Mouse (Mus musculus) midbrain, embryonic 10.5 days (tissue): ENCODE data around the gene Nt5c3. TPM values are rescaled to one million over a fixed set of nuclear protein-coding genes. Genes with fewer than 3 reads are reported as not detected.

Experiments used
- DNase-seq: peaks from one replicate; pipeline ENCODE4 v3.0.0-alpha.2; 2017; ENCODE audit warnings: low spot score
- H3K27ac ChIP-seq: fragments of 300-500 bp; sonication (generic); replicated peaks from 2 replicates; pipeline ENCODE4 v1.5.1; 2016; ENCODE audit warnings: mild to moderate bottlenecking
- H3K27me3 ChIP-seq: fragments of 300-500 bp; sonication (generic); 2 replicates; pipeline ENCODE4 v1.6.1; 2016; ENCODE audit warnings: low read depth, mild to moderate bottlenecking; ENCODE audit not compliant: poor library complexity, severe bottlenecking
- H3K36me3 ChIP-seq: fragments of 300-500 bp; sonication (generic); 2 replicates; pipeline ENCODE4 v1.6.1; 2016; ENCODE audit warnings: mild to moderate bottlenecking, moderate library complexity
- H3K4me1 ChIP-seq: fragments of 300-500 bp; sonication (generic); 2 replicates; pipeline ENCODE4 v1.6.1; 2016
- H3K4me3 ChIP-seq: fragments of 300-500 bp; sonication (generic); 2 replicates; pipeline ENCODE4 v1.5.1; 2016; ENCODE audit warnings: mild to moderate bottlenecking, moderate library complexity
- H3K9me3 ChIP-seq: fragments of 300-500 bp; sonication (generic); replicated peaks from 2 replicates; pipeline ENCODE4 v1.6.1; 2016; ENCODE audit warnings: mild to moderate bottlenecking
- WGBS: fragments of 180-500 bp; shearing (Covaris S2); methylation state at CpG from one replicate; pipeline ENCODE4 v1.1.7; 2016; 5-methylcytosine and 5-hydroxymethylcytosine counted together
- polyA plus RNA-seq: library from polyadenylated mRNA; unstranded; fragments of >200 nt; fragmentation: Nextera tagmentation; extraction: Ambion mirVana; gene quantifications from 2 replicates; pipeline ENCODE4 v1.2.1, GENCODE M21; 2016

Gene Nt5c3
- polyA plus RNA-seq, result 67.5 and 71.8 TPM in 2 replicates

- H3K27me3 ChIP-seq, result no peaks in the 10 kb centered on the region
- DNase-seq, result peak; percentile 92
Measured at GRCm38 (mm10) chr6:56923726-56924707, at the start of gene Nt5c3, which contains the start of gene Vmn1r4. Gene Nt5c3 (minus strand): TSS chr6:56923932. Gene Vmn1r4 (plus strand): TSS chr6:56924015.

DNA sequence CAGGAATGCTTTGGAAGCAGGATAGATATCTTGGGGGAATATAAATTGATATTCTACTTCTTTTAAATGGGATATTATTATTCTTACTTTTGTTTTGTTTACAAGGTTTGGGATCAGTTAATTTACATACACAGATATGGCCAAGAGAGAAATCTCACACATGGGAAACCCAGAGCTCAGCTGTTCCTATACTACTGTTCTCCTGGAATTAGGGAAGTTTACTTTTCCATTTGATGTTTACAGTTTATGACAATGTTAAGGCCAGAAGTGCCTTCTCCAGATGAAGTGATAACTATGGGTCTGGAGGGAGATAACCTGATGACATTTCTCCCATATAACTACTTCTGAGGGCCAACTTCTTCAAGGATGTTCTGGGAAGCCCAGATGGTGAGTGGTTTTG is 46.2 kb upstream of the Nt5c3 start, which contains the start of gene Vmn1r5:
Gene Vmn1r5, plus strand, starts transcription at position 301 of the 400 bp plus-strand sequence.
- no peaks in the 10 kb centered on the region for H3K9me3 ChIP-seq
- H3K4me3 ChIP-seq, result no peak within 1 kb of the TSS
- H3K27me3 ChIP-seq, result no peaks in the 10 kb centered on the region
- H3K4me1 ChIP-seq, result no peaks in the 10 kb centered on the region
- no peaks in the 10 kb centered on the region for H3K36me3 ChIP-seq
- no peak within 1 kb of the TSS for H3K27ac ChIP-seq
- DNase-seq, result no peak

More at GRCm38 (mm10) chr6:56923726-56924707, at the start of gene Nt5c3, which contains the start of gene Vmn1r4:
- no peaks in the 10 kb centered on the region for H3K36me3 ChIP-seq
- 4% methylated on average over 64 of the region's 64 CpGs for WGBS
- no peaks in the 10 kb centered on the region for H3K9me3 ChIP-seq
- H3K4me3 ChIP-seq, result peak within 1 kb of the TSS; percentile 73
- H3K27ac ChIP-seq, result peak within 1 kb of the TSS; percentile 90
- H3K4me1 ChIP-seq, result peaks cover 15% of the 10 kb centered on the region

- H3K36me3 ChIP-seq, result no peaks in the 10 kb centered on the region
- WGBS, result 89% methylated on average over 5 of the region's 5 CpGs
- H3K4me1 ChIP-seq, result no peaks in the 10 kb centered on the region
- H3K27me3 ChIP-seq, result no peaks in the 10 kb centered on the region
- no peaks in the 10 kb centered on the region for H3K9me3 ChIP-seq
- no peak for DNase-seq
- no peak overlapping the region for H3K4me3 ChIP-seq
- H3K27ac ChIP-seq, result no peak overlapping the region
Measured at GRCm38 (mm10) chr6:56956436-56956835, 32.7 kb upstream of the Nt5c3 start.

GRCm38 (mm10) chr6:56934366-56934765 is 10.6 kb upstream of the Nt5c3 start:
- no peaks in the 10 kb centered on the region for H3K36me3 ChIP-seq
- WGBS, result 90% methylated on average over 4 of the region's 4 CpGs
- no peaks in the 10 kb centered on the region for H3K4me1 ChIP-seq
- H3K9me3 ChIP-seq, result 0 out of 2 replicates have a peak, but pooled peaks cover 6% of the 10 kb centered on the region
- no peak overlapping the region for H3K27ac ChIP-seq
- no peak for DNase-seq
- no peaks in the 10 kb centered on the region for H3K27me3 ChIP-seq
- no peak overlapping the region for H3K4me3 ChIP-seq

DNA sequence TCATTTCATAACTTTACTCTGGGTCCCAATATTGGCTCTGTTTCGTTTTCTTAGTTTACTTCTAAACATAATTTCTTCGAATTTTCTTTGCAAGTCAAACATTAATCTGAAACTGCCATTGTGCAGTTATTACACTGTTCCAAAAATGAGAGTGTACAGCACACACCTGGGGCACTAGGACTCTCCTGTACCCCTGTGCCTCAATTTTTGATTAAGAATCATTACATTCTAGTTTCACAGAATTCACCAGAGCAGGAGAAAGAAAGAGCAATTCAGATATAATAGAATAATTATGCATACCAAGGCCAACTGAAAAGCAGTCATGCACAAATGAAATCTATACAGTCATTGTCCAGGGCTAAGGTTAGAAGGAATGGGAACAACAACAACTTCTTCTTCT is 8.7 kb upstream of the Nt5c3 start:
- H3K4me3 ChIP-seq, result no peak overlapping the region
- DNase-seq, result no peak

DNA sequence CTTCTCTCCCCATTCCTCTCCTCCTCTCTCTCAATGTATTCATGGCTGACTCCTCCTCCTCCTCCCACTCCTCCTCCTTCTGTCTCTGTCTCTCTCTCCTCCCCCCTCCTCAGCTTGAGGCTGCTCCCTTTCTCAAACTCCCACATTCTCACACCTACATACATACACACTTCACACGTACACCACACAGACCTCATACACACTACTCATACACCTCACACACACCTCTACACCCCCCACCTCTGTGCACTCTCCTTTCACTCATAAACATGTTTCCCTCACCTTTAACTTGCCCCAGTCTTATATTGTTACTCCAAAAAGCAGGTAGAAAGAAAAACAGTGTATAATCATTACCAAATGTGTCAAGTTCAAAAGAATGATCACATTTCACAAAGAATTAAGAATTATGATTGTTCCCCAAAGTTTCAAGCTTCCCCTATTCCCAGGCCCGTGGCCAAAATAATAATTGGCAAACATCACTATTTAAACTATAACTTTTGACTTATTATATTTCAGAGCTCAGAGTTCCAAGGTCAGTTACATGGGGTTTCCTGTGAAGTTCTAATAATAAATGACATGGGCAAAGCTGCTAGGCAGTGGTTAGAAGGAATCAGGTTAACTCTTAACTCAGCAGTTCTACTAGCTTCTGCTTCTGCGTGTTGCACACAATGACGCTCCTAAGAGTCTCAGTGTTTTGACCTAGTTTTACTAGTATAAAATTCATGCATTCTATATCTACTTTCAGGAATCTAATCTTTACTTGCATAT is 8.1 kb upstream of the Nt5c3 start:
- Histone ChIP-seq H3K36me3 (no peaks in the 10 kb centered on the region), H3K27ac (no peak overlapping the region), H3K9me3 (0 out of 2 replicates have a peak, but pooled peaks cover 6% of the 10 kb centered on the region), H3K27me3 (no peaks in the 10 kb centered on the region), H3K4me1 (no peaks in the 10 kb centered on the region), H3K4me3 (no peak overlapping the region)
- DNase-seq, result no peak
- WGBS, result 76% methylated on average over 4 of the region's 4 CpGs

More for the DNA sequence above, 8.7 kb upstream of the Nt5c3 start:
- Histone ChIP-seq H3K9me3 (0 out of 2 replicates have a peak, but pooled peaks cover 6% of the 10 kb centered on the region), H3K4me1 (no peaks in the 10 kb centered on the region), H3K27ac (no peak overlapping the region), H3K27me3 (no peaks in the 10 kb centered on the region), H3K36me3 (no peaks in the 10 kb centered on the region)
- WGBS, result 71% methylated on average over 2 of the region's 2 CpGs

DNA sequence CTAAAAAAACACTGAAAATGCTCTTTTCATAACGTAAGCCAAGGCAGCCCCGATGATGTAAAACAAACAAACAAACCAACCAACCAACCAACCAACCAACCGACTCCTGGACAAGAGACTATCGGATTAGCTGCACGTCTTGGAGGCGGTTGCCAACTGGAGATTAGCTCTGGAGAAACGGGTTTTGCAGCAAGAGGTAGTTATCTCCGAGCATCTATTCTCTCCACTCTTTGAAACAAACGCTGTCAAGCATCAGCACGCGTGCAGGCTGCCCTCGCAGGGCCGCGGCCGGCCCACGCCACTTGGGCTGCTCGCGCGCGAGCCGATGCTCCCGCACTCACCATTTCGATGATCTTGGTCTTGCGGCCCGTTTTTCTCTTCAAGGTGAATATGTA is 404 bp downstream of the Nt5c3 start:
- under 1% methylated on average over 25 of the region's 25 CpGs for WGBS
- no peaks in the 10 kb centered on the region for H3K9me3 ChIP-seq
- peak overlapping the region; percentile 90 for H3K27ac ChIP-seq
- peak overlapping the region; percentile 73 for H3K4me3 ChIP-seq
- no peak for DNase-seq
- no peaks in the 10 kb centered on the region for H3K36me3 ChIP-seq
- H3K4me1 ChIP-seq, result peaks cover 15% of the 10 kb centered on the region
- no peaks in the 10 kb centered on the region for H3K27me3 ChIP-seq

GRCm38 (mm10) chr6:56920222-56921092 is 3.3 kb downstream of the Nt5c3 start:
- no peaks in the 10 kb centered on the region for H3K36me3 ChIP-seq
- H3K9me3 ChIP-seq, result no peaks in the 10 kb centered on the region
- DNase-seq, result no peak
- no peaks in the 10 kb centered on the region for H3K27me3 ChIP-seq
- H3K4me3 ChIP-seq, result no peak overlapping the region
- WGBS, result 79% methylated on average over 12 of the region's 12 CpGs
- peaks cover 15% of the 10 kb centered on the region for H3K4me1 ChIP-seq
- no peak overlapping the region for H3K27ac ChIP-seq

DNA sequence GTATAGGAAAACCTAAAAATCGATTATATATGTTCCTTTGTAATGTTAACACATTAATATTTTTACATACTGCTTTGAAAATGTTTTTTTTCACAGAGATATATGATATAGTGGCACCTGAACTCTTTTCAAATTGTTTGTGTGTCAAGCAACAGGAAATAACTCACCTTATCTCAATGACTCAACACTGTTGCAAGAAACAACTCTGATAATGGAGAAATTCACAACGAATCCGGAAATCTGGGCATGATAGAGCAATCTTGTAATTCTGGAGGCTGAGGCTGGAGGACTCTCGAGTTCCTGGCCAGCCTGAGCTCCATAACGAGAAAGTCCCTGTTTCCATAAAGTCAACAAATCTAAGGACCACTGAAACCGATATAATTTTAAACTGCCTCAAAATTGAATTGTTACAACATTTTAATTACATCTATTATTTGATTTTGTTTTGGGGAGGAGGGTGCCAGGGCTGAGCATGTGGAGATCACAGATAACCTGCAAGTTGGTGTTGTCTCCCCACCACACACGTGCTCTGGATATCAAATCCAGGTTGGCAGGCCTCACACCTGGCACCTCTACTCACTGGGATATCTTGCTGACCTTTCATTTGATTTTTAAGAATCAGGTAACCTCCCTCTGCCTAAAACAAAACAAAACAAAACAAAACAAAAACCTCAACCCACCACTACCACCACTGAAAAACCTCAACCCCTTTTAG is 4.2 kb downstream of the Nt5c3 start:
- H3K4me1 ChIP-seq, result peaks cover 13% of the 10 kb centered on the region
- peaks cover 3% of the 10 kb centered on the region; the same call in 1 of the 2 replicates for H3K9me3 ChIP-seq
- WGBS, result 90% methylated on average over 7 of the region's 7 CpGs
- no peak overlapping the region for H3K4me3 ChIP-seq
- no peaks in the 10 kb centered on the region for H3K36me3 ChIP-seq
- DNase-seq, result no peak
- no peaks in the 10 kb centered on the region for H3K27me3 ChIP-seq
- H3K27ac ChIP-seq, result no peak overlapping the region

GRCm38 (mm10) chr6:56917578-56918368 is 6.0 kb downstream of the Nt5c3 start:
- Histone ChIP-seq H3K27me3 (no peaks in the 10 kb centered on the region), H3K4me3 (no peak overlapping the region), H3K27ac (no peak overlapping the region), H3K4me1 (peaks cover 15% of the 10 kb centered on the region), H3K36me3 (0 out of 2 replicates have a peak, but pooled peaks cover 3% of the 10 kb centered on the region), H3K9me3 (peaks cover 6% of the 10 kb centered on the region; the same call in 1 of the 2 replicates)
- no peak for DNase-seq
- WGBS, result 78% methylated on average over 12 of the region's 12 CpGs

DNA sequence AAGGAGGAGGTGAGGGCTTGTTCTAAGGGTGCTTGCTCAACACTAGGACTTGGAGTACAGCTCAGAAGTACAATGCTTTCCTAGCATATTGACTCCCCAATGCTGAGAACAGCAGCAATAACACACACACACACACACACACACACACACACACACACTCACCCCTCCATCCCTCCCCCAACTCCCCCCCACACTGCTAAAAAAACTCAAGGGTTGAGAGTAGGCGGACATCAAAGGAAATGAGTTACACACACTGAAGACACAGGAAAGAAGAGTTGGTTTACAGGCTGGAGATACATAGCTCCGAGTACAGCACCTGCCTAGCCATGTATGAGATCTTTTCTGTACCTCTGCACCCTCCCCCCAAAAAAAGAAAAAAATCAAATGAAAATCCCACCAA is 7.5 kb downstream of the Nt5c3 start:
- no peak overlapping the region for H3K4me3 ChIP-seq
- WGBS, result 84% methylated on average over 2 of the region's 2 CpGs
- H3K27me3 ChIP-seq, result no peaks in the 10 kb centered on the region
- no peak overlapping the region for H3K27ac ChIP-seq
- peaks cover 7% of the 10 kb centered on the region; the same call in 1 of the 2 replicates for H3K4me1 ChIP-seq
- no peak for DNase-seq
- H3K36me3 ChIP-seq, result 0 out of 2 replicates have a peak, but pooled peaks cover 3% of the 10 kb centered on the region
- H3K9me3 ChIP-seq, result peaks cover 6% of the 10 kb centered on the region; the same call in 1 of the 2 replicates
